Mouse (Mus musculus): ENCODE measurements around the gene Gpr183. TPM values are rescaled to one million over a fixed set of nuclear protein-coding genes. Genes with fewer than 3 reads are reported as not detected.

The Gpr183 gene
- total and polyA plus RNA-seq, 2 experiments from 2014 or later: 1.1 to 1.5 TPM

DNA sequence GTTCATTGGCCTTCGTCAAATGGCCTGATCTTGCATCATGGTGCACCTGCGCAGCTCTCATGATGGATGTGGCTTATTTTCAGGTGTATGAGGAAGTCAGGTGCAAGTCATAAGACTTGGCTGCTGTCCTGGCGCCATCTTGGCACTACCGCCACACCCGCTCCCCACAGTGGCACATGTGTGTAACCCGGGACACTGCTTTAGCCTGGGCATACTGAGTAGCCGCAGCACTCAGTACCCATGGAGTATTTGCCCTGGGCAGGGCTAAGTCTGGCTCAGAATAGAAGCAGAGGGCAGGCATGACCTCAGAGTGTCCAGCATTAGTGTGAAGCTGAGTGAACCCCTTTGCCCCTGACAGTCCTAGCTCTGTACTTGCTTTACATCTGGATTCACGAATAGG lies 37.5 kb downstream of the Gpr183 start:
- no peak overlapping the region for H3K4me3 ChIP-seq (ENCODE audit: low read depth, low read length)
- WGBS: 92% methylated on average over 8 of the region's 8 CpGs
- no peak overlapping the region for H3K27ac ChIP-seq (ENCODE audit: low read depth)
- DNase-seq (ENCODE audit: low spot score) (no peak), ATAC-seq (ENCODE audit: insufficient read depth, low read depth) (no peak)
- H3K4me1 ChIP-seq (ENCODE audit: control insufficient read depth, insufficient read depth): peaks cover 11% of the 10 kb centered on the region; the same call in 1 of the 2 replicates
- H3K27me3 ChIP-seq (ENCODE audit: control insufficient read depth, insufficient read depth, low read length): no peaks in the 10 kb centered on the region
- no peaks in the 10 kb centered on the region for H3K36me3 ChIP-seq (replicated peaks; ENCODE audit: control insufficient read depth, insufficient read depth, low read length)
- H3K9me3 ChIP-seq (replicated peaks; ENCODE audit: control insufficient read depth, low read length): no peaks in the 10 kb centered on the region
- no peak overlapping the region for H3K4me2 ChIP-seq (ENCODE audit: low read depth, low read length)
- TF ChIP-seq EP300 (IDR thresholded peaks at IDR 0.05; ENCODE audit: low read depth) (no peak), CTCF (IDR thresholded peaks at IDR 0.05; ENCODE audit: low read depth) (no peak)
- no peak overlapping the region for H3K9ac ChIP-seq (replicated peaks; ENCODE audit: low read depth, low read length)

DNA sequence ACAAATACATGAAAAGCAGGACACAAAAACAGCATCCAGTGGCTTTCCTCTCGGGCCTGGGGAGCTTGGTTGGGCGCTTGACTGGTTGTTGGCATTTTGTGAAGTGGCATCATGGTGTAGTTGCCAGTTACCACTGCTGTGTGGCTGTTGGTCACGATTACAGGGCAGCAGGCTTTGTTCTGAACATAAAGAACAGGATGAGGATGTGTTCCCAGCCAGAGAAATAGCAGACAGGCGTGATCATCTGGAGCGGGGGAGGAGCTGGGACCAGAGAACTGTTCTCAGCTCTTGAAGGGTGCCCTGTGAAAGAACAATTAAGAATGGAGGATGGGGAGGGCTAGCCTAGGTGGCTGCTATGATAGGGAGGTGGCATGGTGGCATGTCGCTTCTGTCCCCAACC lies 38.1 kb downstream of the Gpr183 start:
- TF ChIP-seq EP300 (IDR thresholded peaks at IDR 0.05; ENCODE audit: low read depth) (no peak), CTCF (IDR thresholded peaks at IDR 0.05; ENCODE audit: low read depth) (no peak)
- Histone ChIP-seq H3K36me3 (replicated peaks; ENCODE audit: control insufficient read depth, insufficient read depth, low read length) (no peaks in the 10 kb centered on the region), H3K4me3 (ENCODE audit: low read depth, low read length) (no peak overlapping the region), H3K9ac (replicated peaks; ENCODE audit: low read depth, low read length) (no peak overlapping the region), H3K27ac (ENCODE audit: low read depth) (no peak overlapping the region), H3K9me3 (replicated peaks; ENCODE audit: control insufficient read depth, low read length) (no peaks in the 10 kb centered on the region), H3K4me2 (ENCODE audit: low read depth, low read length) (no peak overlapping the region), H3K27me3 (ENCODE audit: control insufficient read depth, insufficient read depth, low read length) (no peaks in the 10 kb centered on the region), H3K4me1 (ENCODE audit: control insufficient read depth, insufficient read depth) (peaks cover 6% of the 10 kb centered on the region; the same call in 1 of the 2 replicates)
- no peak for DNase-seq (ENCODE audit: low spot score)
- 78% methylated on average over 6 of the region's 6 CpGs for WGBS
- ATAC-seq (ENCODE audit: insufficient read depth, low read depth): no peak

DNA sequence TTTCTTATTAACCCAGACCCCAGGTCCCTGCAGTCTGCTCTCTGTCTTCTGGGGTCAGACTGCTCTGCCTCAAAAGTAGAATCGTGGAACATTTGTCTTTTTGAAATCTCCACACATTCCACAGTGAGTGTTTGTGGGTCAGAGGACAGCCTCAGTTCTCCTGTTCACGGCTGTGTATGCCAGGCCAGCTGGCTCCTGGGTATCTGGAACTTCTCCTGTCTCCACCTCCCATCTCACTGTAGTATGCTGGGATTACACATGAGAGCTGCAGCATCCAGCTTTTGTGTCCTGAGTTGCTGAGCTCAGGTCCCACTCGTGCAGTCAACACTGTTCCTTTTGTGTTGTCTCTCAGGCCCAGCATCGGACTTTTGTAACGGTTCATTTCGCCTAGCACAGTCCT lies 40.1 kb downstream of the Gpr183 start:
- Histone ChIP-seq H3K4me1 (ENCODE audit: control insufficient read depth, insufficient read depth) (peaks cover 9% of the 10 kb centered on the region; the same call in 1 of the 2 replicates), H3K9me3 (replicated peaks; ENCODE audit: control insufficient read depth, low read length) (no peaks in the 10 kb centered on the region), H3K4me3 (ENCODE audit: low read depth, low read length) (no peak overlapping the region), H3K27ac (ENCODE audit: low read depth) (no peak overlapping the region), H3K9ac (replicated peaks; ENCODE audit: low read depth, low read length) (no peak overlapping the region), H3K27me3 (ENCODE audit: control insufficient read depth, insufficient read depth, low read length) (no peaks in the 10 kb centered on the region), H3K4me2 (ENCODE audit: low read depth, low read length) (no peak overlapping the region), H3K36me3 (replicated peaks; ENCODE audit: control insufficient read depth, insufficient read depth, low read length) (no peaks in the 10 kb centered on the region)
- ATAC-seq (ENCODE audit: insufficient read depth, low read depth) (no peak), DNase-seq (ENCODE audit: low spot score) (no peak)
- TF ChIP-seq EP300 (IDR thresholded peaks at IDR 0.05; ENCODE audit: low read depth) (no peak), CTCF (IDR thresholded peaks at IDR 0.05; ENCODE audit: low read depth) (no peak)
- WGBS: 65% methylated on average over 6 of the region's 6 CpGs

GRCm38 (mm10) chr14:121922731-121923130 lies 42.3 kb downstream of the Gpr183 start:
- no peak for DNase-seq (ENCODE audit: low spot score)
- H3K4me3 ChIP-seq (ENCODE audit: low read depth, low read length): no peak overlapping the region
- H3K4me2 ChIP-seq (ENCODE audit: low read depth, low read length): no peak overlapping the region
- no peaks in the 10 kb centered on the region for H3K9me3 ChIP-seq (replicated peaks; ENCODE audit: control insufficient read depth, low read length)
- TF ChIP-seq EP300 (IDR thresholded peaks at IDR 0.05; ENCODE audit: low read depth) (no peak), CTCF (IDR thresholded peaks at IDR 0.05; ENCODE audit: low read depth) (no peak)
- no peak overlapping the region for H3K27ac ChIP-seq (ENCODE audit: low read depth)
- 56% methylated on average over 4 of the region's 4 CpGs for WGBS
- no peak overlapping the region for H3K9ac ChIP-seq (replicated peaks; ENCODE audit: low read depth, low read length)
- H3K4me1 ChIP-seq (ENCODE audit: control insufficient read depth, insufficient read depth): peaks cover 6% of the 10 kb centered on the region; the same call in 1 of the 2 replicates
- no peaks in the 10 kb centered on the region for H3K27me3 ChIP-seq (ENCODE audit: control insufficient read depth, insufficient read depth, low read length)
- no peaks in the 10 kb centered on the region for H3K36me3 ChIP-seq (replicated peaks; ENCODE audit: control insufficient read depth, insufficient read depth, low read length)
- no peak for ATAC-seq (ENCODE audit: insufficient read depth, low read depth)

DNA sequence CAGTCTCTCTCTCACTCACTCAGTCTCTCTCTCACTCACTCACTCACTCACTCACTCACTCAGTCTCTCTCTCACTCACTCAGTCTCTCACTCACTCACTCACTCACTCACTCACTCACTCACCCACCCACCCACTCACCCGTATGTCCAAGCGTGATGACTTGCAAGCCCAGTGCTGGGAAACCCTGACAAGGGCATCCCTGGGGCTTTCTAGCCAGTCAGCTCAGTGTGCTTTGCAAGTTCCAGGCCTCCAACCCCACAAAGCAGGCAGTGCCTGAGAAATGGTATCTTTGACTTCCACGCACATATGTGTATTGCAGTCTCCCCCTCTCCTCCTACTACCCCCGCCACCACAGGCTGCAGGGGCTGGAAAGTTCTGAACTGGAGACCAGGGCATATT lies 43.0 kb downstream of the Gpr183 start:
- H3K4me2 ChIP-seq (ENCODE audit: low read depth, low read length): no peak overlapping the region
- 86% methylated on average over 4 of the region's 4 CpGs for WGBS
- no peak overlapping the region for H3K9ac ChIP-seq (replicated peaks; ENCODE audit: low read depth, low read length)
- no peaks in the 10 kb centered on the region for H3K27me3 ChIP-seq (ENCODE audit: control insufficient read depth, insufficient read depth, low read length)
- 0 out of 2 replicates have a peak, but pooled peaks cover 4% of the 10 kb centered on the region for H3K36me3 ChIP-seq (replicated peaks; ENCODE audit: control insufficient read depth, insufficient read depth, low read length)
- H3K4me1 ChIP-seq (ENCODE audit: control insufficient read depth, insufficient read depth): peaks cover 6% of the 10 kb centered on the region; the same call in 1 of the 2 replicates
- TF ChIP-seq CTCF (IDR thresholded peaks at IDR 0.05; ENCODE audit: low read depth) (no peak), EP300 (IDR thresholded peaks at IDR 0.05; ENCODE audit: low read depth) (no peak)
- no peak overlapping the region for H3K4me3 ChIP-seq (ENCODE audit: low read depth, low read length)
- no peak for DNase-seq (ENCODE audit: low spot score)
- H3K9me3 ChIP-seq (replicated peaks; ENCODE audit: control insufficient read depth, low read length): no peaks in the 10 kb centered on the region
- ATAC-seq (ENCODE audit: insufficient read depth, low read depth): no peak
- H3K27ac ChIP-seq (ENCODE audit: low read depth): no peak overlapping the region

GRCm38 (mm10) chr14:121920511-121921124 lies 44.4 kb downstream of the Gpr183 start:
- Histone ChIP-seq H3K27me3 (ENCODE audit: control insufficient read depth, insufficient read depth, low read length) (no peaks in the 10 kb centered on the region), H3K4me2 (ENCODE audit: low read depth, low read length) (no peak overlapping the region), H3K4me3 (ENCODE audit: low read depth, low read length) (no peak overlapping the region), H3K4me1 (ENCODE audit: control insufficient read depth, insufficient read depth) (peaks cover 6% of the 10 kb centered on the region; the same call in 1 of the 2 replicates), H3K27ac (ENCODE audit: low read depth) (no peak overlapping the region), H3K9ac (replicated peaks; ENCODE audit: low read depth, low read length) (no peak overlapping the region), H3K36me3 (replicated peaks; ENCODE audit: control insufficient read depth, insufficient read depth, low read length) (peaks cover 17% of the 10 kb centered on the region; the same call in 1 of the 2 replicates), H3K9me3 (replicated peaks; ENCODE audit: control insufficient read depth, low read length) (no peaks in the 10 kb centered on the region)
- ATAC-seq (ENCODE audit: insufficient read depth, low read depth) (no peak), DNase-seq (ENCODE audit: low spot score) (no peak)
- WGBS: 62% methylated on average over 12 of the region's 12 CpGs
- TF ChIP-seq EP300 (IDR thresholded peaks at IDR 0.05; ENCODE audit: low read depth) (no peak), CTCF (IDR thresholded peaks at IDR 0.05; ENCODE audit: low read depth) (no peak)
